Mouse (Mus musculus) CH12.LX (cell line): ENCODE measurements around the gene Wdr83.

Experiments
- CHD1 ChIP-seq: IDR thresholded peaks from 2 replicates; pipeline ENCODE4 v1.6.1; 2012; ENCODE audit warnings: low read depth, low read length, improper control_type of control experiment, inconsistent platforms
- CTCF ChIP-seq, 2 experiments: IDR thresholded peaks in 1 of 2; conservative IDR thresholded peaks in 1 of 2; 2 replicates each; pipeline ENCODE4 v1.5.1; 2011 to 2012; ENCODE audit warnings: low read depth in 2 of 2, low read length in 2 of 2, improper control_type of control experiment in 1 of 2, inconsistent platforms in 1 of 2, mild to moderate bottlenecking in 1 of 2, moderate library complexity in 1 of 2
- EP300 ChIP-seq: IDR thresholded peaks from 2 replicates; pipeline ENCODE4 v1.6.1; 2011; ENCODE audit warnings: low read length, improper control_type of control experiment
- MAX ChIP-seq: IDR thresholded peaks from 2 replicates; pipeline ENCODE4 v1.6.1; 2011; ENCODE audit warnings: low read length, improper control_type of control experiment
- NELFE ChIP-seq: IDR thresholded peaks from 2 replicates; pipeline ENCODE4 v1.6.1; 2011; ENCODE audit warnings: low read depth, low read length, improper control_type of control experiment
- POLR2A ChIP-seq: IDR thresholded peaks from 2 replicates; pipeline ENCODE4 v1.6.1; 2011; ENCODE audit warnings: low read depth, mild to moderate bottlenecking, improper control_type of control experiment, low read length
- POLR2AphosphoS2 ChIP-seq: IDR thresholded peaks from 2 replicates; pipeline ENCODE4 v1.6.1; 2011; ENCODE audit warnings: low read depth, low read length, improper control_type of control experiment
- USF1 ChIP-seq: IDR thresholded peaks from 2 replicates; pipeline ENCODE4 v1.6.1; 2014; ENCODE audit warnings: low read depth, mild to moderate bottlenecking, inconsistent platforms, low read length, improper control_type of control experiment

DNA sequence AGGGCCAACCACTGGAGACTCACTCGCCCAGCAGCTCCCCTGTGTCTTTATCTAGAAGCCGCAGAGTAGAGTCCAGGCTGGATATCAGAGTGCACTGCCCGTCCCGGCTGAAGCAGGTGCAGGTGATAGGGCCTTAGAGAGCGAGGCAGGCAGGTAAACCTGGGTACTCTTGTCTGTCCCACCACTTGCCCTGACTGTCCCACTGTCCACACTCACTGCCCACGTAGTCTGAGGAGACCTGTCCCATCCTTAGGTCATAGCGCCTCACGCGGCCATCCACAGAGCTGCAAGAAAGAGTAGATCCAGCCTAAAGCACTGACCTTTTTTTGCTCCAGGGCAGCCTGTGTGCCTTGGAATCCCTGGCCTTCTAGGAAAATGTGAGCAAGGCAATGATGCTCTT lies 5.1 kb downstream of the Wdr83 start:
- no peak for TF ChIP-seq MAX
- TF ChIP-seq CHD1: no peak
- no peak for TF ChIP-seq EP300
- TF ChIP-seq CTCF (conservative IDR thresholded peaks at IDR 0.05 in 1 of 2, IDR thresholded peaks at IDR 0.05 in 1 of 2; ENCODE audit: low read depth in 2 of 2, low read length in 2 of 2): peak in 1 of 2 experiments; percentile 18; a peak in 3 of 4 replicates
- TF ChIP-seq POLR2A: no peak
- TF ChIP-seq NELFE: no peak
- no peak for TF ChIP-seq POLR2AphosphoS2
- TF ChIP-seq USF1: no peak
